Mouse (Mus musculus) G1E-ER4 (cell line): Measurements from ENCODE around the gene Slc9a3r2. TPM values are rescaled to one million over a fixed set of nuclear protein-coding genes. Genes with fewer than 3 reads are reported as not detected.

Experiments
- GATA1 ChIP-seq: IDR thresholded peaks from one replicate; pipeline ENCODE4 v1.8.0; 2012; ENCODE audit warnings: low read length, inconsistent platforms
- polyA plus RNA-seq: library from polyadenylated mRNA; stranded (reverse); fragments of >175 nt; gene quantifications from 2 replicates; pipeline ENCODE4 v1.2.3, GENCODE M21; 2012

Slc9a3r2 gene
- polyA plus RNA-seq, 1 experiment: not detected

DNA sequence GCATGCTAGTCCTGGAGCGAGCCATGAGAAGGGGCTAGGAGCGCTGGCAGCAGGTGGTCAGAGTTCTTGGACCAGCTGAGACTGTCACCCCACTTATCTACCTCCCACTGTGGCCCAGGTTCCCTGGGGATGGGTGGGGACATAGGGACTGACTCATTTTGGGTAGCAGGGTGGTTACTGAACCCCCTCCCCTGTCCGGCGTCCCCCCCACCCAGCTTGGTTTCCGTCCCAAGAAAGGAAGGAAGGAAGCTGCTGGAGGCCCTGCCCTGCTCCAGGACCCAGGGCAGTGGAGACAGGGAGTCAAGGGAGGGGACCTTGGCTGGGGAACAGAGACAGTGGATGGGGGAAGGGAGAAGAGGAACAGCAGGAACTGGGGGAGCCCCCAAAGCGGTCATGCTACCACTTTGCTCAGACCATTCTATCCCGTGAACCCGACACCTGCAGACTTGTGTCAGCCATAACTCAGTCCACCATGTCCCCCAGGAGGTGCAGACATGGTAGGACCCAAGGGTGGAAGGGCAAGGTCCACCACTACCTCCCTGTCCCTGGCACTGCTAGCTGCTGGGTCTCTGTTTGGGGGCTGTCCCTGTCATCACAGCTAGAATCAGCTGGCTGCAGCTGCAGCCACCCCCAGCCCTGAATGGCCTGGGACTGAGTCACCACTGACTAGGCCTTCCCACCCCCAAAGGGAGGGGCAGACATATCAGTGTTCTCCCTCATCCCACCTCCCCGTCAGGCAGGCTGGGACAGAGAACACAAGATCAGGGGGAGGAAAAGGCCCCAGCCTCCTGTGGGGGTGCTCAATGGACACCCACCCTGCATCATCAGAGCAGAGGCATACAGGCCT, 5.0 kb downstream of the Slc9a3r2 start:
- TF ChIP-seq GATA1: no peak

DNA sequence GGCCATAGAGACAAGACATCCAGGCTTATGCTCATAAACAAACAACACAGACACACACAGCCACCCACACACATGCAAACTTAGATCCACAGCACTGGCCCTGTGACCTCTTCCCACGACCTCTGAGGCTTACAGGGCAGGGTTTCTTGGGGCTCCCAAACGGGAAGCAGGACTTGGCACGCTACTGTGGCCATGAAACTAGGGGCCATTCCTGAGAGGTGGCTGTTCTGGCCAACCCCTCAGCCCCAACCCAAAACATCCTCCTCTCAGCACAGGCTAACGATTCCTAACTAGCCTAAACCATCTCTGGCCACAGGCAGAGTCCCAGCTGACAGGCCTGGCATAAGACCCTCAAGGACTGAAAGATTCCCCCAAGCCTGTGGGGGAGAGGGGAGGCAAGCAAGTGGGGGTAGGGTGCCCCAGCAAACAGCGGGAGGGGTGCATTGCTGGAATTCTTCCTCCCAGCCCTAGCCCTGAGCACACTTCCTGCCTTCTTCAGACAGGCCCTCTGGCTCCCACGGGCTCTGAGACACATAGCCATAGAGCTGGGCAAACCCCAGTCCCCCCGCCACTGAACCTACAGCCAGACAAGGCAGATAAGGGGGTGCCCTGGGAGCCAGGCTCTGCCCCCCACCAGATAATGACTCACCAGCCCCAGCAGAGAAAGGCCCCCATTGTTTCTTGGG, 6.0 kb downstream of the Slc9a3r2 start:
- TF ChIP-seq GATA1: no peak

DNA sequence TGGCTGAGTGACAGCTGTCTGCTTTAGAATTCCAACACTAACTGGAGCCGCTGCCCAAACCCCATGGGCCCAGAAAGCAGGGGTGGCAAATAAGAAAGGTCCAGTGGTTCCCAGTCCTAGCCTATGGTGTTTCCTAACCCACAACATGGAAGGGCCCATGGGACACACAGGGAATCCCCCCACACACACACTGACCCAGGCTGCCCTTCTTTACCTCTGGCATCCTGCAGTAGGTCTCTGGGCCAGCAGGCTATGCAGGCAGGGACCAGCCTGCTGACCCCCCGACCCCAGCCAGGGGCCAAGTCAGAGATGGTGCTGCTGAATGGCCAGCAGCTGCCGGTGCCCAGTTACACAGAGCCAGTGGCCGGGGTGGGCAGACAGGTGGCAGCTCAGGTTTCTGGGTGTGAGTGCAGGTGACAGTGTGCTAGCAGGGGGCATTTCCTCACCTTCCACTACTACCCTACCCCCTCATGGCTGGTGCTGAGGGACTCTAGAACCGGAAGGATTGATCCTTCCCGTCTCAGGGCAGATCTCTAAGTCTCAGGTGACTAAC, 7.3 kb downstream of the Slc9a3r2 start:
- no peak for TF ChIP-seq GATA1

DNA sequence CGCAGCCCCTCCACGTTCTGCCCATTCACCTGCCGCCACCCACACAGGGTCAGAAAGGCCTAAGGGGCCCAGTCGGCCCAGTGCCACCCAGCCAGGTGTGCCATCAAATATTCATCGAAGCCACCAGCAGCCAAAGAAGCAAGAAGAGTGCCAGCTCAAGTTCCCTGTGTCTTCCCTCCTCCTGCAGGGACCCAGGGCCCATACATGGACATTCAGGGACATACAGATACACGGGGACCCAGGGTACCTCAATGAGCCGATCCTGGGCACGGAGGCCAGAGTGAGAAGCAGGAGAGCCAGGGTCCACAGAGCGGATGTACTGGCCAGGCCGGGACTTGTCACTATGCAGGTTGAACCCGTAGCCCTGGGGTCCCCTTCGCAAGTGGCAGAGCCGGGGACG, 8.2 kb downstream of the Slc9a3r2 start:
- TF ChIP-seq GATA1: no peak

DNA sequence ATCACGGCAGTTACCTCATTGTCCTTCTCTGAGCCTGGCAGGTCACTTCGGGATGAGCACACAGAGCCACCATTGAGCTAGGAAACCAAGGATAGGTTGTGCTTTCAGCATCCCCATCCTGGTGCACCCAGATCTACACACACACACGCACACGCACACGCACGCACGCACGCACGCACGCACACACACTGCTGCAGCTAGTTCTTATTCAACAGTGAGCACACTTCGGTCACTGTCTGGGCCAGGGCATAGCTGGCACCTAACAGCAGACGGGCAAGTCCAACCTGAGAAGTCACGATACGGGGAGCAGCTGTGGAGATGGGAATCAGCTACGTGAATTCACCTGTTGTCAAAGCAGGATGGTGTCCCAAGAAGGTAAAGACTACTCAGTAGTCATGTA, 9.5 kb downstream of the Slc9a3r2 start:
- TF ChIP-seq GATA1: no peak

DNA sequence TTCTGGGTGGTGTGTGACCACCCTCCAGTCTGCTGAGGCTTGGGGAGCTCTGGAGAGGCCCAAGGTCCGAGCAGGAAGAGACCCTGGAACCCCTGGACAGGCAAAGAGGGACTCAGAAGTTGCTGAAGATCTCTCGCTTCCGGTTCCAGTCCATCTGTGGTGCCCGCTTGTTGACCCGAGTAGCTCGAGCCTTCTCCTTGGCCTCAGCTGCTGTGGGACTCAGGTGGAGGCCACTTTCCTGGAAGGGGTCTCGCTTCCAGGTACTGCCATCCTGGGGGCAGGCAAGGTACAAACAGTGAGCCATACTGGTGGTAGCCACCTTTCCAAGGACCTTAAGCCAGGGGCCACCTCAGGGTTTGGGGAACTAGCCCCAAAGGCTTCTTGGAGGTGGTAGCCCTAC, 10.0 kb downstream of the Slc9a3r2 start:
- no peak for TF ChIP-seq GATA1

DNA sequence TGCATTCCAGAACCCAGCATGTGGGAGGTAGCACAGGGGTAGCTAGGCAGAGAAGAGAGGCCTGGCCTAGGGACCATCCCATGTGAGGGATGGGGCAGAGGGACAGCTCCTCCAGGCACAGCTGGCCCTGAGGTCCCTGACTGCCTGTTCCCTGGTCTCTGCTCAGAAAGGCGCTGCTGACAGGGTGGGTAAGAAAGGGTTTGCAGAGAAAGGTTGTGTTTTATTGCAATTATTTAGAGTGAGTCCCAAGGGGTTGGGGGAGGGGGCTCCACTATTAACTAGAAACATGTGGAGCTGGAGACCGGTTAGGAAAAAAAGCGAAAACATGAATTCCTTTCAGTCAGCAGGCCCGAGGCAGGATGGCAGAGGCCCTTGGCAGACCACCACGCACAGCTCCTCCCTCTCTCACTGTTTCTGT, 10.5 kb downstream of the Slc9a3r2 start:
- no peak for TF ChIP-seq GATA1

DNA sequence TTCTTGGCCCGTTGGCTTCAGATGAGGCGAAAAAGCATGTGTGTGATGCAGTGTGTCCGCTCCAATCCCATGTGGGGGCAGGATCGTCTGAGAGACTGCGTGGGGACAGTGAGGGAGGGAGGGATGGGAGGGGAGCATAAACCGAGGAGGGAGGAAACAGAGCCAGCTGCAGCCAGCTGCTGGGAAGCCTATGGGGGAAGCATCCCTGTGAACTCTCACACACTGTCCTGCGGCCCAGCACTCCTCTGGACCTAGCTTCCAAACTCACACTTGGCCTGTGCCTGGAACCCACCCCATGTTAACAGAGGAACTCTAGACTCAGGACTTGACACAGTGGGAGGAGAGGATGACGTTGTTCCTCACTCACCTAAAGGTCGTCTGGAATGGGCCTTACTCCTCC, 11.3 kb downstream of the Slc9a3r2 start:
- no peak for TF ChIP-seq GATA1

DNA sequence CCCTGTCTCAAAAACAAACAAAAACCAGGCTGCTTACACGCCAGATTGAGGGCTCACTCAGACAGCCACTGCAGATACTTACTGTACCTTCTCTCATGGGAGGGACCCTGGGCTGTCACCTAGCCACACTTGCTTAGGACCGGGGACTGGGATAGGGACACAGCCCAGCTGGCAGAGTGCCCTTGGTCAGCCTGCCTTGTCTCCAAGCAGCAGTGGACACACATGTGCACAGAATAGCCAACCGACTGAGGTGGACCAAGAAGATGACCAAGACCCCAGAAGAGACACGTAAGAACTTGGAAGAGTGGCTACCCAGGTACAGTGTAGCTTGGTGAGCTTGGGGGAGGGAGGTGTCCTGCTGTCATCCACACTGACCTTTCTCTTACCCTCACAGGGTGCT, 11.9 kb downstream of the Slc9a3r2 start:
- no peak for TF ChIP-seq GATA1

DNA sequence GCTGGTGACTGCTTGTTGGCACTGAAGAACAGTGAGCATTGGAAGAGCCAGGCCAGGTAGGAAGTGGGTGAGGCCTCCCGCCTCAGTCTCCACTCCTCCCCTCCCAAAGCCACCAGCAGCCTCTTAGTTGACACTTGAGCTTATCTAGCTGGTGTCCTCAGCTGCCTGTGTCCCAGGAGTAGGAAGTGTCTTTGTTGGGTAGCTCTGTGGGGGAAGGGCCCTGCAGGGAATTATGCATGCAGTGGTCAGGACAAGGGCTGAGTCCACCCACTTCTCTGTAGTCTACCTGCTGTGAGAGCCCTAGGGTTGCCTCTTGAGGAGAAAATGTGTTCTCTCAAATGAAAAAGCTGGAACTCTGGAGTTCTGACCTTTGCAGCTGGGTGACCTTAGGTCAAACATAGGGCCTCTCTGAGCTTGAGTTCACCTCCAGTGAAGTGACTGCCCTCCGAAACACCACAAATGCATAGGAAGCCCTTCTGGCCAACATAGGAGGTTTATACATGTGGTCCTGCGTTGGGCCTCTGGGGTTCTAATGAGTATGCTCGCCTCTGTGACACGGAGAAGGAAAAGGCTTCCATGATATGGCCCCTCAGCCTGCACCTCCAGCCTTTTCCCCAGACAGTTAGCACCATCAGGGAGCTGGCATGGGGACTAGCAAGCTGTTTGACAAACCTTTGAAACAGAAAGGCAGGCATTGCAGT, 13.2 kb downstream of the Slc9a3r2 start:
- TF ChIP-seq GATA1: no peak

DNA sequence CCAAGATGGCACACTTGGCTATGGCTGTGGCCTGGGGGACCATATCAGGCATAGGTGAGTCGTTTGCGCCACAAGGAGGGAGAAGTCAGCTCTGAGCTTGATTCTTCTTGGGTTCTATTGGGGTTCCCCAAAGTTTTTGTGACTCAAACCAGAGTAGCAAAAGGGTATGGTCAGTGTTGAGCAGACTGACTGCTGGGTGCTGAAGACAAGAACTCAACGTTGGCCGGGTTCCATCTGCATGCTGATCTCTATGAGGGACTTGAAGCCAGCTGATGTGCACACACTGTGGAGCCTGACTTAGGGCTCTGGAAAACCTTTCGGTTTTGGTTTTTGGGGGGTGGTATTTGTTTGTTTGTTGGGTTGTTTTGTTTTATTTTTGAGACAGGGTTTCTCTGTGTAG, 14.4 kb downstream of the Slc9a3r2 start:
- TF ChIP-seq GATA1: no peak

DNA sequence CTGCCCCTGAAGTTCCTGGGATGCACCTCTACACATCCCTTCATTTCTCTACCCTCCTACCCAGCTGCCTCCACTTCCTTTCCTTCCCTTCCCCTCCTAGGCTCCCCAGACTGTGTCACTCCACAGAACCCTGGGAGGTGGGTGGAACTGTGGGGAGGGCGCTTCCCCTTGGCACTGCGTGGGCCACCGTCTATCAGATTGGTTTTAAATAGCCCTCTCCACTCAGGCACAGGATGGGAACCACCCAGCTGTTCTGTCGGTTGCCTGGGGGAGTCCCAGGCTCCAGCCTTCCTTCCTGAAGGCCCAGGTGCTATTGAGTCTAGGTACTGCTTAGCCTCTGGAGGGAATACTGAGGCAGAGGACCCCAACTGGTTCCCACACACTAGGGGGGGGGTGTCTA, 15.1 kb downstream of the Slc9a3r2 start:
- no peak for TF ChIP-seq GATA1

DNA sequence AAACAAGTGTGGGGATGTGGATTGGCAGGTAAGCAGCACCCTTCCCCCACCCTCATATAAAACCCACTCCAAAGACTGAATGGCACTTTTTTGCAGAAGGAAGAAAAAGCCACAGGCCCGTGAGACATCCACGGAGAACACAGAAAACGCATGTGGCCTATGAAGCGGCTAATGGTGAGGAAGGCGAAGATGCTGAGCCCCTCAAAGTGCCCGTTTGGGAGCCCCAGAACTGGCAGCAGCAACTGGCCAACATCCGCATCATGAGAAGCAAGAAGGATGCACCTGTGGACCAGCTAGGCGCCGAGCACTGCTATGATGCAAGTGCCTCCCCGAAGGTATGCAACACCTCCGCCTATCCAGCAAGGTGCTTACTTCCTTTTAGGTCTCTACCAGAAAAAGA, 16.3 kb downstream of the Slc9a3r2 start:
- TF ChIP-seq GATA1: no peak

DNA sequence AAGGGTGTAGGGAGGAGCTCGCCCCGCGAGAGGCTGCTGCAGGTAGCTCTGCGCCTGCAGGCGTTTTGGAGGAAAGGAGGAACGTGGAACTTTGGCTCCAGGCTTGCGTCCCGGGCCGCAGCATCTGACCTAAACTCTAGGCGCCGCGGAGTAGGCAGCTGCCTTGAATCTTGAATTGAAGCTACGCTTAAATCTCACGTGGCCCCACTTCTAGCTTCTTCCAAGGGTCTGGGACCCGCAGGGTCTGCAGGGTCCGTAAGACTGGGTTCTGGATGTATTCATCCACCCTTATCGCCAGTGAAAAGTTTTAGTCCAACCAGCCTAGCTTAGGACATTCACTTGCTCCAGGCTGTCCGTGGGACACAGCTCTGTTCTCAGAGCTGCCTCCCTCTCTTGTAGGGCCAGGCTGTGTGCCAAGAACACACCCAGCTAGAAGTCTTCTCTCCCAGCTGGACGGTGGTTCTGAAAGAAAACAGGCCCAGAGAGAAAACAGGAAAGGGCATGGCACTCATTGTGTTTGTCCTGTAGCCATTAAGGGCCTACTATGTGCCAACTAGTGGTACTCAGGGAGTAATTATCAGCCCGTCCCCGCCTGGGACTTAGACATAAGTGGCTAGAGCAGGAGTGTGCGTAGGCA, 17.2 kb downstream of the Slc9a3r2 start:
- no peak for TF ChIP-seq GATA1

DNA sequence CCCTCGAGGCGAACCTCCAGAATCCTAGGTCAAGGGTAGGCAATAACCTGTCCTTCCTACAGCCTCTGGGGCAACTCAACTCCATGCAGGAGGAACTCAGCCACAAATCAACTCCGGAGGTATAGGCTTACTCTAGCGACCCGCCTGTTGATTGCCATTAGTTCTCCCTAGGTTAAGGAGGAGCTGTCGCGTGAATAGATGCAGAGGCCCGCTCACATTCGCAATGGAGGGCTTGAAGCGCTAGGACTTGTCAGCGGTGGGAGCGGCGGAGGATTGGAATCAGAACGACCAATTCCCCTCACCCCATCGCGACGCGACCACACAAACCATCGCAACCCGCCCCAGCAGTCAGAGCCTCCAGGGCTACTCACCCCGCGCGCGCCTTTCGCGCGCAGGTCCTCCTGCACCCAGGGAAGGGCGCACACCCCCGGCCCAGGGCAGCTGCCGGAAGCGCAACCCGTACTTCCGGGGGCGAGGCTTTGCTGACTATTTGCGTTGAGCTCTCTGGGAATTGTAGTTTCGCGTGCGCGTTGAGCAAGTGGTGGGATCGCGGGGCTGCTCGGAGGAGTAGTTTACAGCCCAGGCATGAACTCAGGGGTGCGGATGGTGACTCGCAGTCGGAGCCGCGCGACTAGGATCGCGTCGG, 17.8 kb downstream of the Slc9a3r2 start, which contains the start of the genes Tsc2 and Nthl1:
Tsc2 (minus strand) TSS at position 464 of the 646 bp plus-strand sequence.
Nthl1 (plus strand) TSS at position 514 of the 646 bp plus-strand sequence.
- TF ChIP-seq GATA1: no peak
